Mouse (Mus musculus): ENCODE measurements around the gene L3mbtl4.

L3mbtl4 gene

GRCm38 (mm10) chr17:68666528-68666927 lies 392.9 kb downstream of the L3mbtl4 start:
- DNase-seq, result no peak

DNA sequence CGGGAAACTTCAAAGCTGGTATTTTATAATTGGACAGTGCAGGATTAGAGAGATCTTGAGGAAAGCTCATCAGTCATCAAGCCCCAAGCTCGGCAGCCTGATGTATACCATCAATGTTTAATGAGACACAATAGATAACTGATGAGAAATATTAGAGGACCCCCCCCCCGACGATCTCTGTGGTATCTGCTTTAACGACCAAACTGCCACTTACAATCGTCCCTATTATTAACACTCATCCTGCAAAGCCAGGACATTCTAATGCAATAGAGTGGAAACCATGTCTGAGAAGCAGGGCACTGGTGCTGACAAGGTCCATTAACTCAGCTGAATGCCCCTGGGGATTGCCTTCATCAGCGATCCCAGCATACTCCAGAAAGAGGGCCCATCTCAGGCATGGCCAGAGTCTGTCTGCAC lies 398.5 kb downstream of the L3mbtl4 start:
- DNase-seq, result no peak

DNA sequence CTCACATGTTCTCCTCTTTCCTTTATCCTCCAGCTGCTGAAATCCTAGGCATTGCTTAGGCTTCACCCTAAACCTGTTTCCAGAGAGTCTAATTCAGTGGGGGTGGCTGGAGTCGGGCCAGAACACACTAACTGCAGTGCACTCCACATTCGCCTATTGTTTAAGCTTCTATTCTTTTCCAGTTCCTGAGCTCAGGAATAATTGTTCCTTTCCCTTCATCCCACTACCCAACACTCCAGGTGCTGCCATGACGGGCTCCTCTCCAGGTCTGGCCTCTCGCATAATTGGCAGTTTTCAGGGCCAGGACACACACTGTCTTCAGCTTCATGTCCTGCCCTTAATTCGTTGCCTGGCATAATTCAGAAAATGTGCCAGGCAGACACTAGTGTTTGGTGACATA lies 437.1 kb downstream of the L3mbtl4 start:
- DNase-seq, result no peak

DNA sequence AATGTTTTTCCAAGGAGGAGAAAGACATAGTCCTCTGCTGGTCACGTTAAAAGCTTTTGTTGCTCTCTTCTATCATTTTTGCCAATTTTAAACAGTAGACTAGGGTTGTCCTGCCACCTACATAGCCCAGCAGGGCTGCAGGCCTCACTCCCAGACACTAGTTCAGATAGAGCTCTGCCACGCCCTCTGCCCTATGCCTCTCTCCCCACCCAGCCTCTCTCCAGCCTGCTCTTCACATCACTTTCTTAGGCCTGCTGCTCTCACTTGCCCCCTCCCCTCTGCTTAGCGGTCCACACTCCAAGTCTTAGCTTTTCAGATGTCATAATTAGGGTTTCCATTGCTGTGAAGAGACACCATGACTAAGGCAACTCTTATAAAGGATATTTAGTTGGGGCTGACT lies 437.8 kb downstream of the L3mbtl4 start:
- no peak for DNase-seq

- DNase-seq, result no peak
Measured at GRCm38 (mm10) chr17:68748296-68748695, 474.7 kb downstream of the L3mbtl4 start.

DNA sequence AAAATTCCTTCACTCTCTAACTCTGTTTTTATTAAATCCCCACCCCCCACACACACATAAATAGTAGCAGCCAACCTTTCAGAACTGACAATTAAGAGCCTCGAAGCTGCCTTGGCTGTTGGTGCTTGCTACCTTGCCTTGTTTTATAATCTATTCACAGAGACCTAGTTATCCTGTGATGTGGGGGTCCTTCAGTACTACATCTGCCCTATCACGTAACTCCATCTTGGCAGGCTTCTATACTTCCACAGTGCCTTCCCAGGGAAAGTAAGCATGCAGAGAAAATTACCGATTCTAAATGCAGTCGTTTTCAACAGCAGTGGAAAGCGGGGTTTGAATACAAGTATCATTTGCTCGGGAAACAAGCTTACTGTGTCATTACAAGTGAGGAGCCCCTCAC lies 476.9 kb downstream of the L3mbtl4 start:
- no peak for DNase-seq

GRCm38 (mm10) chr17:68753112-68753511 lies 479.5 kb downstream of the L3mbtl4 start:
- DNase-seq, result no peak

DNA sequence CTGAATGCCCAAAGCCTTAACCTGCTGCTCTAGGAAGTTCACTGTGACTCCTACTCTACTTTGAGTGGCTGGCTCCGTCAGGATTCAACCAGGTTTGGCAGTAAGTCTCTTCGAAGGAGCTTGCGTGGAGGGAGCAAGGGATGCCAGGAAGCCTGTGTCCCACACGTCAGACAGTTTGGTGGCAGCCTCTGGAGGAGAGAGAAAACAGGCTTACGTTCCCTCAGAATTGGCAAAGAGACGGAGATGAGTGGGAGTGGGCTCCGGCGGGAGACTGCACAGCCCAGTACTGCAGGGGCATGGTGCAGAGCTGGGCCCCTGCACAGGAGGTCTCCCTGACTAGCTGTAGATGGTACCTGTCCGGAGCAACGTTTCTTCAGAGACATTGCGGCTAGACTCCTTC lies 481.2 kb downstream of the L3mbtl4 start:
- no peak for DNase-seq

DNA sequence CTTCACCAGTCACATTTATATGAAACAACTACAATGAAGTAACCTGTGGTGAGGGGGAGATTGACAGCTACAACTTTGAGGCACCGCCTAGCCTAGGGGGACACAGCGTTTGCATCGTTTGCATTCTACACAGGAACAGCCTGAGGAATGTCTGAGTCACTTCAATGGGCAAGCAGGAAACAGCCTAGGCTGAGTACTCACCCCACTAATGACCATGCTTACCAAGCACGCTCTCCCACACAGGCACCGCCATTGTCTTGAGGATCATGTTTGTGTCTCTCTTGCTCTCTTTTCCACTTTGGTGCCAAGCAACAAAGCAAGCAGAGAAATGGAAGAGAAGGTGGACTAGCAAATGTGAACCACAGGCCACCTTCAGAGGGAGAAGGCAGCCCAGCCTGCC lies 484.8 kb downstream of the L3mbtl4 start:
- DNase-seq, result no peak

GRCm38 (mm10) chr17:68758936-68759335 lies 485.3 kb downstream of the L3mbtl4 start:
- no peak for DNase-seq

GRCm38 (mm10) chr17:68759978-68760377 lies 486.4 kb downstream of the L3mbtl4 start:
- DNase-seq, result no peak

- DNase-seq, result peak; percentile 19
Measured at GRCm38 (mm10) chr17:68764329-68764880, 490.8 kb downstream of the L3mbtl4 start.

- DNase-seq, result no peak
Measured at GRCm38 (mm10) chr17:68769561-68769960, 496.0 kb downstream of the L3mbtl4 start.

DNA sequence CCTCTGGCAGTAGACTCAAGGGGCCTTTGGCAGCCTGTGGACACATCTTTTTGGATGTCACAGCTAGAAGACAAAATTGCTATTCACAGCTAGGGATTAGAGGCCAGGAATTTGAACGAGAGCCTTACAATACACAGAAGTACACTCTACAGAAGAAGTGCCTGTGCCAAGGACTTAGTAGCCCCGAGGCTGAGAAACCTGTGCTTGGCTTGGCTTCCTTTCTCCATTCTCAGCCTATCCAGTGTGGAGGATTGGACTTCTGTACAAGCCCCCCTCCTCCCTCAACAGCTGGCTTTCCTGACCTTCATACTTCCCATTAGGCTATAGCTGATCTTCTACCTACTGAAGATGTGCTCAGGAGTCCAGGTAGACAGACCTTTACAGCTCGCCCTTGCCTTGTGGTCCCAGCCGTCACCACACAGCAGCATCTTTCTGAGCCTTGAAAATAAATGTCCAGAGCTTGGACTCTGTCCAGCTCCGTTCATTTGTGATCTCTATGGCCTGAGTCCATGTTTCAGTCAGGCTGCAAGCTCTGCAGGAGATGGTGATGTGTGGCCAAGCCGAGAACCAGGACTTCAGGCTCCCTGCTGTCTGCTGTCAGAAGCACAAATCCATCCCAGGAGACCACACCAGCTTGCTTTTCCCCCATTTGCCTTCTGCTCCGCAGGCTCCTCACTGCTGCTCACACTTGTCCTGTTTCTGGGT lies 497.6 kb downstream of the L3mbtl4 start:
- DNase-seq, result peak; percentile 7

- DNase-seq, result no peak
Measured at GRCm38 (mm10) chr17:68793741-68794140, 520.1 kb downstream of the L3mbtl4 start.

DNA sequence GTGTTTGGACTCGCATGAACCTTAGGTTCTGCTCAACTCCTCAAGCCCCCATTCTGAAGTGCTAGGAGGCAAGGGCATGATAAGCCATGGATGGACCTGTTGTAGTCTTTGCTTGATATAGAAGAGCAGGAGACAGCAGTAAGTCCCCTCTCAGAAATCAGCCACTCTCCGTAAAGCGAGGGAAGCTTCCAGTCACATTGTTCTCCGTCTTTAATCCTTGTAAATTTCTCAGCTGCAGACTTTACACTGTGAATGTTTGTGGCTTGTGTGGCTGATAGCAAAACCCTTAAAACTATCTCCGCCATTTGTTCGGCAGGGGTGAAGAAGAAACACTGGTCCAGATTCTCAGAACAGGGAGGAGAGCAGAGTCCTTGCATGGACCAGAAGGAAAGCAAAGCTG lies 552.7 kb downstream of the L3mbtl4 start, which contains the start of gene Tmem200c:
Gene Tmem200c (plus strand): TSS at position 301 of the 400 bp plus-strand sequence.
- no peak for DNase-seq

Measured in cerebellum, adult 11 months (tissue).